Mouse (Mus musculus) liver, postnatal 0 days (tissue): ENCODE measurements around the gene Kl. TPM values are rescaled to one million over a fixed set of nuclear protein-coding genes. Genes with fewer than 3 reads are reported as not detected.
A peak's percentile ranks its signal among the peaks of the same experiment; 100 is the strongest.

ENCODE experiments used
- ATAC-seq: fragments of 200-750 bp; cut with Nextera tagmentation; 2 replicates; pipeline ENCODE4 v1.8.0; 2017; ENCODE audit warnings: mild to moderate bottlenecking, moderate library complexity
- DNase-seq: peaks from one replicate; pipeline ENCODE4 v3.0.0-alpha.2; 2016
- H3K27ac ChIP-seq: fragments of 300-500 bp; sonication (generic); 2 replicates; pipeline ENCODE4 v1.5.1; 2014; ENCODE audit warnings: antibody characterized with exemption, moderate library complexity, mild to moderate bottlenecking, low read depth
- H3K27me3 ChIP-seq: fragments of 300-500 bp; sonication (generic); 2 replicates; pipeline ENCODE4 v1.6.1; 2014; ENCODE audit warnings: low read length, control low read depth, mixed read lengths; ENCODE audit not compliant: insufficient read depth
- H3K36me3 ChIP-seq: fragments of 300-500 bp; sonication (generic); replicated peaks from 2 replicates; pipeline ENCODE4 v1.6.1; 2014; ENCODE audit warnings: mild to moderate bottlenecking, control low read depth, low read length, moderate library complexity, mixed read lengths; ENCODE audit not compliant: insufficient read depth
- H3K4me1 ChIP-seq: fragments of 300-500 bp; sonication (generic); 2 replicates; pipeline ENCODE4 v1.6.1; 2014; ENCODE audit warnings: antibody characterized with exemption, mild to moderate bottlenecking, control low read depth; ENCODE audit not compliant: insufficient read depth
- H3K4me2 ChIP-seq: fragments of 300-500 bp; sonication (generic); 2 replicates; pipeline ENCODE4 v1.6.1; 2014; ENCODE audit warnings: low read depth, mild to moderate bottlenecking, low read length, moderate library complexity, mixed read lengths
- H3K4me3 ChIP-seq: fragments of 300-500 bp; sonication (generic); 2 replicates; pipeline ENCODE4 v1.5.1; 2014; ENCODE audit warnings: low read depth, low read length
- H3K9ac ChIP-seq: fragments of 300-500 bp; sonication (generic); replicated peaks from 2 replicates; pipeline ENCODE4 v1.6.1; 2014; ENCODE audit warnings: mild to moderate bottlenecking, moderate library complexity
- H3K9me3 ChIP-seq: fragments of 300-500 bp; sonication (generic); 2 replicates; pipeline ENCODE4 v1.6.1; 2016; ENCODE audit warnings: mild to moderate bottlenecking, control low read depth, low read length, mixed read lengths
- CTCF ChIP-seq: sonication (generic); IDR thresholded peaks from 2 replicates; pipeline ENCODE4 v1.5.1; 2016; ENCODE audit warnings: antibody characterized with exemption, low read depth
- EP300 ChIP-seq: IDR thresholded peaks from 2 replicates; pipeline ENCODE4 v1.6.1; 2016; ENCODE audit warnings: antibody characterized with exemption, low read depth, mild to moderate bottlenecking
- WGBS: fragments of 180-500 bp; shearing (Covaris S2); extraction: QIAGEN DNeasy Blood & Tissue Kit; methylation state at CpG from one replicate; pipeline ENCODE4 v1.1.7; 2014; ENCODE audit not compliant: insufficient replicate concordance; 5-methylcytosine and 5-hydroxymethylcytosine counted together
- polyA plus RNA-seq: library from polyadenylated mRNA; unstranded; fragments of >200 nt; fragmentation: Nextera tagmentation; extraction: Ambion mirVana; gene quantifications from 2 replicates; pipeline ENCODE4 v1.2.1, GENCODE M21; 2015

The Kl gene
- polyA plus RNA-seq, 1 experiment from 2014 or later = 0.08 TPM

DNA sequence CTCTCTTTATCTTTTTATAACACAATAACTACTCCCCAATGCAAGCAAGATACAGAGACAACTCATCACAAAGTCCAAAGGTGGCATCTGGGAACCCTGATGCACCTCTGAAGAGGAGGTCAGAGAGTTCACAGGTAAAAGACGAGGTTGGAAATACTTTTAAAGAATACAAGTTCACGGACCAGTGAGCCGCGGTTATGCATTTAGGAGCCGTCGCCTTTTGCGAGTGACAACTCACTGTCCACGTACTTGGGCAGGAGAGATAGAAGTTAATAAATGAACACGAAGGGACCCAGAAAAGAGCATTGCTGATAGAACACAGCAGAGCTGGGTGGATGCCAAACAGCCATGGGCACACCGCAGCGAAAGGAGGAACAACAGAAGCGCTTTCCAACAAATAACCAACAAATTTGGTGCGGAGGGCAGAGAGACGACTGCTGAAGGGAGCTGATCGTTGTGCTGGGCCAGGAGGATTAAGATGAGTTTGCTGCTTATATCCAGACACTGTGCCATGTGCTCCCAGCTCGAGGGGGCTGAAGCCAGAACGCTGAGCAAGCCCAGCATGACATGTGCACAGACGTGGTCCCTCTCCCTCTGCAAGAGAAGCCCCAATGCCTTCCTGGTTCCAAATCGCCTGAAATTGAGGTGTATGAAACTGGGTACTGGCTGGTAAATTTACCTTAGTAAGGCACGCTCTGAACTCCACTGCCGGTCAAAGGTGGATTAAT is 35.1 kb upstream of the Kl start:
- Histone ChIP-seq H3K9ac (no peak overlapping the region), H3K27ac (no peak overlapping the region; the same call in 1 of the 2 replicates), H3K9me3 (no peaks in the 10 kb centered on the region), H3K4me1 (peaks cover 22% of the 10 kb centered on the region), H3K27me3 (no peaks in the 10 kb centered on the region), H3K36me3 (no peaks in the 10 kb centered on the region), H3K4me2 (no peak overlapping the region), H3K4me3 (no peak overlapping the region)
- DNase-seq (peak; percentile 33), ATAC-seq (peak; percentile 42)
- TF ChIP-seq CTCF (no peak), EP300 (no peak)
- WGBS = 70% methylated on average over 21 of the region's 21 CpGs

GRCm38 (mm10) chr5:150918599-150918998 is 33.8 kb upstream of the Kl start:
- H3K27me3 ChIP-seq = no peaks in the 10 kb centered on the region
- no peak overlapping the region for H3K27ac ChIP-seq
- DNase-seq (peak; percentile 40), ATAC-seq (peak; percentile 77)
- no peak overlapping the region for H3K9ac ChIP-seq
- no peaks in the 10 kb centered on the region for H3K36me3 ChIP-seq
- H3K4me1 ChIP-seq = peaks cover 22% of the 10 kb centered on the region
- no peaks in the 10 kb centered on the region for H3K9me3 ChIP-seq
- 67% methylated on average over 13 of the region's 13 CpGs for WGBS
- no peak overlapping the region for H3K4me3 ChIP-seq
- no peak for TF ChIP-seq EP300
- TF ChIP-seq CTCF = no peak
- H3K4me2 ChIP-seq = no peak overlapping the region

- no peak for ATAC-seq
- no peak for DNase-seq
- Histone ChIP-seq H3K4me2 (no peak overlapping the region), H3K4me1 (peaks cover 22% of the 10 kb centered on the region), H3K27me3 (no peaks in the 10 kb centered on the region), H3K27ac (no peak overlapping the region), H3K36me3 (no peaks in the 10 kb centered on the region), H3K4me3 (no peak overlapping the region), H3K9me3 (no peaks in the 10 kb centered on the region), H3K9ac (no peak overlapping the region)
- WGBS = 90% methylated on average over 4 of the region's 4 CpGs
- TF ChIP-seq CTCF (no peak), EP300 (no peak)
Measured at GRCm38 (mm10) chr5:150919269-150919668, 33.1 kb upstream of the Kl start.

DNA sequence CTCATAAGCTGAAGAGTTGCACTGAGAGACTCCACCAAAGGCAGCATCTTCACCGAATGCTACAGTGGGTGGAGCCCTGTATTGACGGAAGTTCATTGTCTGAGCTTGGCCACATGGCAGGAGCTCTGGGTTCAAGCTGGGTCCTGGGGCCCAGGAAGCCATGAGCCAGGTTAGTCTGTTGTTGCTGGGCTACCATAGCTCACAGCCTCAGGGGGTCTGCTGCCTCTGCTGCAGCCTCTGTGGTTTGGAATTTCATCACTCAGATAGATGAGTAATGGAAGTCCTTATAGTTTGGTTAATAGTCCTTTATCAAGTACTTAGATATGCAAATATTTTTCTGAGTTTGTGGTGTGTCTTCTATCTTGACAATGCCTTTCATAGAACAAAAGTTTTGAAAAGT is 32.4 kb upstream of the Kl start:
- Histone ChIP-seq H3K27me3 (no peaks in the 10 kb centered on the region), H3K4me2 (no peak overlapping the region), H3K4me1 (peaks cover 16% of the 10 kb centered on the region), H3K36me3 (no peaks in the 10 kb centered on the region), H3K9me3 (no peaks in the 10 kb centered on the region), H3K27ac (no peak overlapping the region), H3K4me3 (no peak overlapping the region), H3K9ac (no peak overlapping the region)
- TF ChIP-seq CTCF = no peak
- TF ChIP-seq EP300 = no peak
- 80% methylated on average over 2 of the region's 2 CpGs for WGBS
- no peak for DNase-seq
- ATAC-seq = no peak

DNA sequence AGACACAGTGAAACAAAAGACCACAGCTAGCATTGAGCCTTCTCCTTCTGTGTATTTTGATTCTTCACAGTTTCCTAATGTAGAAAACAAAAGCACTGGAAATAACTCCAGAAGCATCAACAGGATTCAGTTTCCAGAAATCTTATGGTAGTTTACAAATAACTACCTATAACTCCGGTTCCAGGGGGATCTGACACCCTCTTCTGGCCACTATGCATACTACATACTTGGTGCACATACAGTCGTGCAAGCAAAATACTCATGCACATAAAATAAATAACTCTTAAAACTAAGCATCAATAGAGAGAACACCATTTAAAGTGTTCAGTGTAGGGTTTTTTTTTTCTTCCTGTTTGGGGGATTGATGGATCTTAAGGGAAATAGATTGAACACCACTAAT is 23.0 kb upstream of the Kl start:
- TF ChIP-seq CTCF (0 out of 2 replicates have a peak, but pooled peaks have one; percentile 3), EP300 (no peak)
- Histone ChIP-seq H3K4me2 (no peak overlapping the region), H3K27ac (no peak overlapping the region), H3K9ac (no peak overlapping the region), H3K4me1 (no peaks in the 10 kb centered on the region; the same call in 1 of the 2 replicates), H3K9me3 (peaks cover 4% of the 10 kb centered on the region; the same call in 1 of the 2 replicates), H3K27me3 (no peaks in the 10 kb centered on the region), H3K4me3 (no peak overlapping the region), H3K36me3 (no peaks in the 10 kb centered on the region)
- ATAC-seq = no peak
- no peak for DNase-seq
- 71% methylated on average over 2 of the region's 2 CpGs for WGBS

DNA sequence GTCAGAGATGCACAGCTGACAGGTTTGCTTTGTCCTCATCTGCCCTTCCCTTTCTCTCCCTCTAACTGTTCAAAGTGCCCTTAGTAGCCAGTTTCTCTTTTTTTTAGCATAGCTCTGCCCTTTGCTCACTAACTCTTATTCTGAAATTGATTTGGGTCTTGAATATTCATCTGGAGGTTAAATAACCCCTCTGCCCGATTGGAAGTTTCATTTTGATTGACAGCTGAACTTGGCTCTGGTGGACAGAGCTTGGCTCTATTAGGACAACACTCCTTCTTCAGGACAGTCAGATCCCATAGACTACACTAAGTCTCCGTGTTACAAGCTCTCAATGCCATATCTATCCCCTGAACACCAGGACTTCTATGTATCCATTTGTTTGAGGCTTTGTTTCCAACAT is 19.8 kb upstream of the Kl start:
- Histone ChIP-seq H3K4me2 (no peak overlapping the region), H3K27me3 (no peaks in the 10 kb centered on the region), H3K9me3 (no peaks in the 10 kb centered on the region), H3K9ac (no peak overlapping the region), H3K36me3 (no peaks in the 10 kb centered on the region), H3K4me3 (no peak overlapping the region), H3K4me1 (no peaks in the 10 kb centered on the region; the same call in 1 of the 2 replicates), H3K27ac (no peak overlapping the region)
- DNase-seq = no peak
- TF ChIP-seq CTCF = no peak
- TF ChIP-seq EP300 = no peak
- 59% methylated on average over 2 of the region's 2 CpGs for WGBS
- no peak for ATAC-seq
